Mouse (Mus musculus) c-Kit-positive CD71-positive TER-119-negative erythroid progenitor cells, embryonic 14.5 days (primary cell): ENCODE measurements around the gene Hist1h3d.
"Not testable (repeated sequence)": the region's sequence is repeated elsewhere in the genome, so short reads cannot be mapped to it uniquely, and the experiment has no call there.

Experiments
- DNase-seq: peaks from one replicate; pipeline ENCODE4 v3.0.0-alpha.2; 2013; ENCODE audit warnings: low read depth

Hist1h3d gene

GRCm38 (mm10) chr13:23564482-23564881 lies 11.1 kb upstream of the Hist1h3d start:
- no peak for DNase-seq

GRCm38 (mm10) chr13:23570261-23571021 lies 5.1 kb upstream of the Hist1h3d start:
- DNase-seq, result peak; percentile 51

- DNase-seq, result no peak
These were observed 4.5 kb upstream of the Hist1h3d start, which contains the start of the genes Hist1h2ae and Hist1h2bg for GRCm38 (mm10) chr13:23571022-23571503. Gene Hist1h2ae, minus strand, starts transcription at chr13:23571220. Gene Hist1h2bg, plus strand, starts transcription at chr13:23571396.

- not testable (repeated sequence) for DNase-seq
These were observed 3.9 kb upstream of the Hist1h3d start for GRCm38 (mm10) chr13:23571504-23572217.

- DNase-seq, result no peak
These were observed 3.1 kb upstream of the Hist1h3d start for GRCm38 (mm10) chr13:23572218-23573033.

- not testable (repeated sequence) for DNase-seq
These were observed 2.3 kb upstream of the Hist1h3d start for GRCm38 (mm10) chr13:23573034-23573897.

- peak; percentile 96 for DNase-seq
These were observed 1.6 kb upstream of the Hist1h3d start, which contains the start of the genes Hist1h2bf and Hist1h2ad for GRCm38 (mm10) chr13:23573898-23574524. Gene Hist1h2bf, minus strand, starts transcription at chr13:23574196. Gene Hist1h2ad, plus strand, starts transcription at chr13:23574381.

GRCm38 (mm10) chr13:23574546-23575170 lies 905 bp upstream of the Hist1h3d start:
- DNase-seq, result not testable (repeated sequence)

GRCm38 (mm10) chr13:23575864-23576313 lies 326 bp downstream of the Hist1h3d start:
- not testable (repeated sequence) for DNase-seq

- DNase-seq, result no peak
These were observed 853 bp downstream of the Hist1h3d start for GRCm38 (mm10) chr13:23576351-23576881.

- DNase-seq, result no peak
These were observed 1.5 kb downstream of the Hist1h3d start for GRCm38 (mm10) chr13:23576906-23577639.

GRCm38 (mm10) chr13:23577835-23578234 lies 2.3 kb downstream of the Hist1h3d start:
- no peak for DNase-seq

- DNase-seq, result peak; percentile 94
These were observed 6.0 kb downstream of the Hist1h3d start, which contains the start of gene Hist1h4d for GRCm38 (mm10) chr13:23581408-23582218. Gene Hist1h4d, plus strand, starts transcription at chr13:23581598.

- DNase-seq, result no peak
These were observed 6.9 kb downstream of the Hist1h3d start for GRCm38 (mm10) chr13:23582219-23583056.

- no peak for DNase-seq
These were observed 8.0 kb downstream of the Hist1h3d start for GRCm38 (mm10) chr13:23583387-23584068.

- no peak for DNase-seq
These were observed 8.8 kb downstream of the Hist1h3d start for GRCm38 (mm10) chr13:23584331-23584730.
